Mouse (Mus musculus): Measurements from ENCODE around the gene Shroom3.

The Shroom3 gene

GRCm38 (mm10) chr5:93000774-93001757, 317.8 kb downstream of the Shroom3 start:
- DNase-seq (ENCODE audit: low spot score in 2 of 2): peak; percentile 41 to 68

GRCm38 (mm10) chr5:93002615-93003014, 319.4 kb downstream of the Shroom3 start:
- DNase-seq (ENCODE audit: low spot score in 2 of 2): no peak

GRCm38 (mm10) chr5:93005229-93005814, 322.1 kb downstream of the Shroom3 start:
- no peak for DNase-seq (ENCODE audit: low spot score in 2 of 2)

- DNase-seq (ENCODE audit: low spot score in 2 of 2): no peak
Measured at GRCm38 (mm10) chr5:93005815-93006341, 322.6 kb downstream of the Shroom3 start.

GRCm38 (mm10) chr5:93008256-93008655, 325.0 kb downstream of the Shroom3 start:
- no peak for DNase-seq (ENCODE audit: low spot score in 2 of 2)

All from frontal cortex, postnatal 10 days (tissue).